Mouse (Mus musculus): ENCODE measurements around the gene Pkp4.

Pkp4 gene

DNA sequence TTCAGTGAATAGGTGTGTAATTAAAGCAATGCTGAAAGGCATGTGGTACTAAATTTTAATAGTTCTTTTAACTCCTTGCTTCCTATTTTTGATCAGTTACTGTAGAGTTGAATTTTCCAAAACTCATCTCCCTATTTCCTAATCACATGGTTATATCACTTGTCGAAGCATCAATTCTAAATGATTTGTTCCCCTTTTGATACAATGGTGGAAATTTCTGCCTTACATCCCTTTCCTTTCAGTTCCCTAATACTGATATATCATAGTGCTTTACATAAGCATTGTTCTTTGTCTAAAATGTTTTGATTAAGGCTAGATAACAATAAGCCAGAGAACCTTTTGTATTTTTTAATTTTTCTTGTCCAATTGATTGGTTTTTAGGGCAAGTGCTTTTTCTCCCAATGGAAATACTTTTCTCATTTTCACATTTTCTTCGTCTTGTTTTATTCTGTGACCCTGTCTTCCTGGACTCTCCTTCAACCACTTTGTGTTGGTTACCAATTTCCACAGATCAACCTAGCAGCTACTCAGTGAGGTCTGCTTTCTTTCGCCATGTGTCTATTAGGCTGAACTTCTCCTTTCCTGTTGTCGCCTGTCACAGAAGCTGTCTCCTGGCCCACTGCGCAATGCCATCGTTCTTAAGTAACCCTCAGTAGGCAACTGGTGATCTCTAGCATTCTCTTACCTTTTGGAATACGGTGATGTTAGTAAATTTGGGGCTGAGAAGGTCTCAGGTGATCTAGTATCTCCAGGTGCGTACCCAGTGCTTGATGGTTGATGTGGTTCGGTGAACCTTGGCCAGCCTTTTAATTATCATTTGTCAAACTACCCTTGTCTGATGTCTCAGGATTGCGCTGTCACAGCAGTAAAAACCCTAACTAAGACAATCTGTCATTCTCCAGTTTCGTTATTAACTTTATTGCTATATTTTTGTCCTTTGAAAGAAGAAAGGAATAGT, 23.7 kb downstream of the Pkp4 start:
- DNase-seq (ENCODE audit: low spot score), result no peak

GRCm38 (mm10) chr2:59186122-59186521, 25.5 kb downstream of the Pkp4 start:
- no peak for DNase-seq (ENCODE audit: low spot score)

DNA sequence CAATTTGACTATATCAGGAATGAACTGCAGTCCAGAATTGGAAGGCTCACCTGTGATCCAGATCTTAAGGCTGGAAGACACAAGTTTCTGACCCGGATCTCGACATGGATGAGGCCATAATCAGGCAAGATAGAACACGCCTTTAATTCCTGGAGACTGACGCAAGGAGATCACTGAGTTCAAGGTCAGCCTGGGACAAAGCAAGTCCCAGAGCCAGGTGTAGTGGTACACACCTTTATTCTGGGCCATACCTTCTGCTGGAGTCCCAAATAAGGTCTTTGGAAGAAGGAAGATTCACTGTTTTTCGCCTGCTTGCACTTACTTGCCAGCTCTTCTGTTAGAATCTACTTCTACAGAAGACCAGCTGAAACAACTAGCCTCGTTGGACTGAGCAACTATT, 26.3 kb downstream of the Pkp4 start:
- DNase-seq (ENCODE audit: low spot score), result no peak

GRCm38 (mm10) chr2:59188306-59188705, 27.7 kb downstream of the Pkp4 start:
- DNase-seq (ENCODE audit: low spot score), result no peak

DNA sequence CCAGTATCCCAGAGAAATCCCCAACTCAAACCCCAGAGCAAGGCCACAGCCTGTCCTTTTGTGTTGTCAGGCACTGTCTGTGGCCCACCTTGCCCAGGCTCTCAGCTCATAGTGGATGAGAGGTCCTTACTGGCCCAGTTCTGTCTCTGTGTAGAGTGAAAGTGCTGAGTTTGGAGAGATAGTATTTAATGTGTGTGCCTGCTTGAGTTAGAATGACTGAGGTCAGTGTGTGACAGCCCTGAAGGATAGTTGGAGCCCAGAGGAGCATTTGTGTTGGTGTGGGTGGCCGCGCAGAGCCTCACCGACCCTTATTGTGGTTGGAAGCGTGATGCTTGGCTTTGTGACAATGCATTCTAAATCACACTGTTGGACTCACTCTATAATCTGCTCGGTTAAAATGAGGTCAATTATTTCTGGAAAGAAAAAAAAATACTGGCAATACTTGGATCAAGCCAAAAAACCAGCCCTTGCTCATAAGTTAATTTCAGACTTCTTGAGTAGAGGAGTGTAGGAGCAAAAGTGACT, 29.1 kb downstream of the Pkp4 start:
- DNase-seq (ENCODE audit: low spot score), result no peak

GRCm38 (mm10) chr2:59190186-59190585, 29.5 kb downstream of the Pkp4 start:
- DNase-seq (ENCODE audit: low spot score), result no peak

- DNase-seq (ENCODE audit: low spot score), result no peak
These were observed 30.8 kb downstream of the Pkp4 start for GRCm38 (mm10) chr2:59191466-59191865.

- DNase-seq (ENCODE audit: low spot score), result no peak
These were observed 32.5 kb downstream of the Pkp4 start for GRCm38 (mm10) chr2:59193117-59193516.

GRCm38 (mm10) chr2:59197156-59197555, 36.5 kb downstream of the Pkp4 start:
- no peak for DNase-seq (ENCODE audit: low spot score)

DNA sequence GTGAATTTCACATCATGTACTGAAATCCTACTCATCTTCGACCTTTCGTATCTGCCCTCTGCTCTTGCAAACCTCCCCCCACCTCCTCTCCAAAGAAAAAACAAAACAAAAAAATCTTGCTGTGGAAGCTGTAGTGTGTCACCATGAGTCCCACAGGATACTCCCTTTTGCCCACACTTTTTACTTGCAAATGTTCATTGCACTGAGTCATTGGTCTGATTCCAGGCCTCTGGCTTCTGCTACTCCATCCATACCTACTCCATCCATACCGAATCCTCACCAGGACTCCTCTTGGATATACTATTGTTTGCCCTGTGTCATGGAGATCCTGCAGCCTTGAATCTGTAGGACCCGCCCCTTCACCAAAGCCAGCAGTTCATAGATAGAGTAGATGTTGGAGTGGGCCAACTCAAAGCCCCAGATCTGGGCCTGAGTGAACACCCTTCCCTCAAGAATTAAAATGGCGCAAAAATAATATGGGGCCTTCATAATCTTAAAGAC, 38.9 kb downstream of the Pkp4 start:
- DNase-seq (ENCODE audit: low spot score), result no peak

GRCm38 (mm10) chr2:59200511-59200910, 39.9 kb downstream of the Pkp4 start:
- DNase-seq (ENCODE audit: low spot score), result no peak

DNA sequence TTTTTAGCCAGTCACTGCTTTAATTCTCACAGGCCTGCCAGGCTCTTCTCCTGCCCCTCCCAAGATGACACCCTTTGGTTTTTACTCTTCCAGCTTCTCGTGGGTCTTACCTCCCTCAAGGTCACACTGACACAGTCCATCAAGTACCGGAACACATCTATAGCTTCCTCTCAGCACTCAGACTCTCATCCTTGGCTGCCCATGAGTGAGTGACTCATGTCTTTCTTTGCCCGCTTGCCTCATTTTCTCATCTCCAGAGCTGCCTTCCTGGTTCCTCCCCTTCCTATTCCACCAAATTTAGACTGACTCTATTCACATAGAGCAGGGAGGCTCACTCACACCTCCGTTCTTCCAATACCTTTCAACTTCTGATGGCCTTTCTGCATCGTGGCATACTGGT, 42.3 kb downstream of the Pkp4 start:
- DNase-seq (ENCODE audit: low spot score), result no peak

GRCm38 (mm10) chr2:59203627-59204425, 43.2 kb downstream of the Pkp4 start:
- no peak for DNase-seq (ENCODE audit: low spot score)

GRCm38 (mm10) chr2:59205092-59205491, 44.4 kb downstream of the Pkp4 start:
- DNase-seq (ENCODE audit: low spot score), result no peak

DNA sequence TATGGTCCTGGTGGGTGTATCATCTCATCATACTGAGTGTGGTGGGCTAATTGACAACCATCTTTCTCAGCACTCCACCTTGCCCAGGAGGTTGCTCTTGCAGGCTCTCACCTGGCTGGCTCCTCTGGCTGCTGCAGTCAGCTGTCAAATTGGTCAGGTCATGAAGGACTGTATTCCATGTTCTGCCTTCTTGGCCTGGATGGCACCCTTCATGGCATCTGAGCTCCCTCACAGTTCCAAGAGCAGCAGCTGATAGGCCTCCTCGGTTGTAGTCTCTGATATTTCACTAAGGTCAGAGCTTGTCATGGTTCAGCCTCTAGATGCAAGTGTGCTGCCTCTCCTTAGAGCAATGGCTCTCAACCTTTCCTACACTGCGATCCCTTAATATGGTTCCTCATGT, 45.5 kb downstream of the Pkp4 start:
- no peak for DNase-seq (ENCODE audit: low spot score)

DNA sequence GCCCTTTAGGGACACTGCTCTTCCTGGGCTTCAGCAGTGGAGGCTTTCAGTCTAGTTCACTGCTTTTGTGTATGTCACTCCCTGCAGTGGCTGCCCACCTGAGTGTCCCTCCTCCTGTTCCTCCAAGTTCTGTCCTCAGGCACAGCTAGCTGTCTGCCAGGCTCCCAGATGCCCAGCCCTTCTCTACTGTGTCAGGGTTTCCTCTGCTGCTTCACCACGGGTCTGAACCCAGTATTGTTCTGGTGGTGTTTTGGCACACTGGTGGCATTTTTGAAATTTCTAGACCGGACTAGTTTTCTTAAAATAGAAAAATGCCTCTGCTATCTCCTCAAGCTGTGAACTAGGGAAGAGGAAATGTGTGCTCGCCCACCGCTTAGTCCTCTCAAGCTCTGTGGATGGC, 46.6 kb downstream of the Pkp4 start:
- no peak for DNase-seq (ENCODE audit: low spot score)

GRCm38 (mm10) chr2:59207725-59208124, 47.1 kb downstream of the Pkp4 start:
- DNase-seq (ENCODE audit: low spot score), result no peak

DNA sequence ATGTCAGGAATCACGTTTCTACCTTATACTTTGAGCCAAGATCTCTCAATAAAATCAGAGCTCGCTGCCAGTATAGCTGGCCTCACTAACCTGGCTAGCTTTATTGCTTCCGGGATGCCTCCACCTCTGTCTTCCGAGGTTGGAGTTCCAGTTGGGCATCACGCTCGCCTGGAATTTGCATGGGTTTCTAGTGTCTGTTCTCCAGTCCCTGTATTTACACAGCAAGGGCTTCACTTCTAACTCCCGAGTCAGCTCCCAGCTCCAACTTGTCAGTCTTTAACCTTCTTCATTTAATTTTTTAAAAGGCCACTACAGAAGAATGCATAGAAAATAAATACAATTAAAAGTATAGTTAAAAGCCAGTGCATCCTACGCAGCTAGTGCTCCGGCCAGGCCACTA, 47.6 kb downstream of the Pkp4 start:
- DNase-seq (ENCODE audit: low spot score), result no peak

DNA sequence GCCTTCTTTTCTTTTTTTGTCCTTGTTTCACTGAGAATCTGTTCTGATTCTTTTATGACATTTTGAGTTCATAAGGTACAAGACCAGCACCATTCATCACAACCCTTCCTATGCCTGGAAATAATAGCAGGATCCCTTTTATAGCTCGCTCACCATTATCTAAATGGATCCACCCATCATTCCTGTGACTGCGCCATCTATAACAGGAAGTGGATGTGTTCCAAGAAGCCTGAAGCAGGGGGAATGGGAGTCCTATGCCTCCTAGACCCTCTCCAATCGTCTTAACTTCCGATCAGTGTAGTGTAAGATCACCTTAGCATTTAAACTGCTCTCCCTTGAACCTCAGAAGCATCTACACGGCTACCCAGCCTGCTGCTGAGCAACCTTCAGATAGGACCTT, 50.4 kb downstream of the Pkp4 start:
- DNase-seq (ENCODE audit: low spot score), result no peak

DNA sequence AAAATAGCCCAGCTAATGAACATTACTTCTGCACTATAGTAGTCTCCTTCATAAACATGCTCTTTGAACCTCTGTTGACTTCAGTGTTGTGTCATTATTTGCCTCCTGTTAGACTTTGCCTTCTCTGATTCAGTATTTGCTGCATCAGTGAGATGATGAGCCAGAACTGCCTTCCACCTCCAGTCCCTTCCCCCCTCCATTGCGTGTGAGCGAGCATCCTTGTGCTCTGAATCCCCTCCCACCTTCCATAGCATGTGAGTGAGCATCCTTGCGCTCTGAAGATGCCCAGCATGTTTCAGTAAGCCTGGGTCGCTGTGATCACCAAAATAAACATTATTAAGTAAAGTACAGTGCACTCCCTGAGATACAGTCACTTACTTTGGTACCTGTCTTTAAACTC, 51.8 kb downstream of the Pkp4 start:
- DNase-seq (ENCODE audit: low spot score), result no peak

DNA sequence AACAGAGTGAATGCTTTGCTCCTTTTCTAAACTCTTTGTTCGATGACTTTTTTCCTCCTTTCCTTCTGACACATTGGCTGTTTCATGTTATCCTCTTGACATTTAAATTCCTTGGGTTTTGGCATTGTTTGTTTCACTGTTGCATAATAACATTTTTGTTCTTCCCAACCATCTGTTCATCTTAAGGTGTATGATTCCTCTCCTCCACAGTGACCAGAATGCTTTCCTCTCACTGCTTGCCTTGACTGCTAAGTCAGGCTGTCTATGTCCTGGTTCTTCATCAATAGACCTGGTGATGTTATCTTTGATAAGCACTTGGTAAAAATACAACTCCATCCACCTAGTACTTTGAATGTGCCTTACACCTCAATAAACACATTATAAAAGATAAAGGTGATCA, 52.2 kb downstream of the Pkp4 start:
- DNase-seq (ENCODE audit: low spot score), result no peak

GRCm38 (mm10) chr2:59217931-59218330, 57.3 kb downstream of the Pkp4 start:
- no peak for DNase-seq (ENCODE audit: low spot score)

All from embryo, embryonic 10 days (tissue).